1 mouse cellular context compared by ENCODE assay signal in the genomic region with DNA sequence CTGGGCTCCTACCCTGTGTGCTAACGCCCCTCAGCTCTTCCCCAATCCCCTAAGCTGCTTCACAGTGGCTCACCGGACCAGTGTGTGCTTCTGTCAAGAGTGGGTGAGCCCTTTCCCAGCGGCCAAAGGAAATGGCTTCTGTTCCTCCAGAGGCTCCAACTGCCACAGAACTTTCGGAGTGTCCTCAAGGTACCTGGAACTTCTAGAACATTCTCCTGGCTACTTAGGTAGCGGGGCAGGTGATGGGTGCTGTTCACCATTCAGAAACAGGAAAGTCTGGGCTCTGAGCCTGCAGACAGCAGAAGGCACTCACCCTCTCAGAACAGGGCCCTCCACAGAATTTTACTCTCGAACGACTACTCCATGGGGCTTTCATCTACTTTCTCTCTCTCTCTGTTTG.
TF ChIP-seq lines count a peak whose summit lies in the region.

A gene (minus strand): TSS at position 101 of the 400 bp plus-strand sequence.

TF ChIP-seq in CH12.LX, 34 proteins besides CTCF, POLR2A, EP300 and RAD21 (continued from another document):
- TF ChIP-seq USF1 (IDR thresholded peaks at IDR 0.05; ENCODE audit: low read depth, low read length), result no peak
- no peak for TF ChIP-seq HCFC1 (IDR thresholded peaks at IDR 0.05; ENCODE audit: low read depth, low read length)
- no peak for TF ChIP-seq USF2 (conservative IDR thresholded peaks at IDR 0.05; ENCODE audit: low read depth, low read length)
- no peak for TF ChIP-seq POLR2AphosphoS2 (IDR thresholded peaks at IDR 0.05; ENCODE audit: low read depth, low read length)
